Mouse (Mus musculus) limb, embryonic 13.5 days (tissue): ENCODE results near the gene Fto. TPM values are rescaled to one million over a fixed set of nuclear protein-coding genes. Genes with fewer than 3 reads are reported as not detected.

Source experiments
- ATAC-seq: fragments of 200-750 bp; cut with Nextera tagmentation; 2 replicates; pipeline ENCODE4 v1.8.0; 2017; ENCODE audit warnings: low read depth, moderate number of reproducible peaks, moderate TSS enrichment; ENCODE audit not compliant: low FRiP score
- H3K27ac ChIP-seq: fragments of 300-500 bp; sonication (generic); 2 replicates; pipeline ENCODE4 v1.5.1; 2015; ENCODE audit warnings: inconsistent platforms, mild to moderate bottlenecking, moderate library complexity
- H3K27me3 ChIP-seq: fragments of 300-500 bp; sonication (generic); 2 replicates; pipeline ENCODE4 v1.6.1; 2015; ENCODE audit warnings: mild to moderate bottlenecking, inconsistent platforms
- H3K36me3 ChIP-seq: fragments of 300-500 bp; sonication (generic); 2 replicates; pipeline ENCODE4 v1.6.1; 2015; ENCODE audit warnings: inconsistent platforms, mild to moderate bottlenecking, moderate library complexity
- H3K4me1 ChIP-seq: fragments of 300-500 bp; sonication (generic); 2 replicates; pipeline ENCODE4 v1.6.1; 2015; ENCODE audit warnings: inconsistent platforms
- H3K4me2 ChIP-seq: fragments of 300-500 bp; sonication (generic); replicated peaks from 2 replicates; pipeline ENCODE4 v1.6.1; 2015; ENCODE audit warnings: inconsistent platforms, mild to moderate bottlenecking, moderate library complexity
- H3K4me3 ChIP-seq: fragments of 300-500 bp; sonication (generic); 2 replicates; pipeline ENCODE4 v1.5.1; 2015; ENCODE audit warnings: moderate library complexity, mild to moderate bottlenecking, inconsistent platforms
- H3K9ac ChIP-seq: fragments of 300-500 bp; sonication (generic); 2 replicates; pipeline ENCODE4 v1.6.1; 2015; ENCODE audit warnings: mild to moderate bottlenecking, inconsistent platforms
- H3K9me3 ChIP-seq: fragments of 300-500 bp; sonication (generic); 2 replicates; pipeline ENCODE4 v1.6.1; 2016; ENCODE audit warnings: inconsistent platforms
- WGBS: fragments of 180-500 bp; shearing (Covaris S2); methylation state at CpG from one replicate; pipeline ENCODE4 v1.1.7; 2015; 5-methylcytosine and 5-hydroxymethylcytosine counted together
- polyA plus RNA-seq: library from polyadenylated mRNA; unstranded; fragments of >200 nt; fragmentation: Nextera tagmentation; extraction: Ambion mirVana; gene quantifications from 2 replicates; pipeline ENCODE4 v1.2.1, GENCODE M21; 2015

Gene Fto
- polyA plus RNA-seq, 1 experiment from 2014 or later, result 106 TPM

DNA sequence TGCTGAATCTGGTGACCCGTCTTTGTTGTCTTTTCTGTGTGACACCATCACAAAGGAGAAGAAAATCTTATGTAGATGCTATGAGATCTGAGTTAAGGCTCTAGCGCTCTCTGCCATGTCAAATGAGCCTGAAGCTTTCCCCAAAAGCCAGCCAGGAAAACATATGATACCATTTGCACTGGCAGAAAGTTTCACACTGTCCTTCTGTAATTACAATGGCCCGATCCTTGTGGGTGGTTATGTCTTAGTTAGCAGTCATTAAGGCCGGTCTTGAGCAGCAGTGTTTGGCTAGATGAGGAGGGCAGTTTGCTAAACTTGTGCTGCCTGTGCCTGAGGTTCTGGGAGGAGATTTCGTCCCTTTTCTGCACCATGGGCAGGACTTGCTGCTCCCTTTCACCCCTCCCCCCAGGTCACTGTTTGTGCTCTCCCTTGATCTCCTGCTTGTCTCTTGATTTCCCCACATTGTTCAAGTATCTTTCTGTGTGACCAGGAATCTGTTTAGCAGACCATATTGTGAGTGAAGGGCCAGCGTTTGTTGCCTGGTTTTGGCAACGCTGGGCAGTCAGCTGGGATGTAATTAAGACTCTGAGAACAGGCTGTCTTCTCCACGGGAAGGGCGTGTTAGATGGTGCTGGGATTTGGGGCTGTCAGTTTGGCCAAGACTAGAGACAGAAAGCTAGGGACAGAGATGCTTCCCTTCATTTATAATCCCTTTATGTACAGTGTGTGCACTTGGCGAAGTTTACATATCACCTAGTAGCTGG is 238.6 kb downstream of the Fto start:
- Histone ChIP-seq H3K27me3 (peaks cover 18% of the 10 kb centered on the region), H3K9ac (no peak overlapping the region), H3K9me3 (no peaks in the 10 kb centered on the region), H3K36me3 (no peaks in the 10 kb centered on the region), H3K4me1 (peaks cover 20% of the 10 kb centered on the region), H3K4me2 (no peak overlapping the region), H3K4me3 (no peak overlapping the region), H3K27ac (no peak overlapping the region)
- WGBS, result 43% methylated on average over 10 of the region's 10 CpGs
- ATAC-seq, result no peak

GRCm38 (mm10) chr8:91552635-91553034 is 239.3 kb downstream of the Fto start:
- Histone ChIP-seq H3K27me3 (peaks cover 13% of the 10 kb centered on the region), H3K4me1 (peaks cover 16% of the 10 kb centered on the region), H3K36me3 (no peaks in the 10 kb centered on the region), H3K4me3 (no peak overlapping the region), H3K9me3 (no peaks in the 10 kb centered on the region), H3K4me2 (no peak overlapping the region), H3K27ac (no peak overlapping the region), H3K9ac (no peak overlapping the region)
- 83% methylated on average over 11 of the region's 11 CpGs for WGBS
- no peak for ATAC-seq

- Histone ChIP-seq H3K9me3 (no peaks in the 10 kb centered on the region), H3K27me3 (peaks cover 9% of the 10 kb centered on the region; the same call in 1 of the 2 replicates), H3K27ac (no peak overlapping the region), H3K4me3 (no peak overlapping the region), H3K4me1 (peaks cover 16% of the 10 kb centered on the region), H3K36me3 (no peaks in the 10 kb centered on the region), H3K4me2 (no peak overlapping the region), H3K9ac (no peak overlapping the region)
- no peak for ATAC-seq
- WGBS, result 55% methylated on average over 5 of the region's 5 CpGs
Measured at GRCm38 (mm10) chr8:91553387-91553786, 240.1 kb downstream of the Fto start.

DNA sequence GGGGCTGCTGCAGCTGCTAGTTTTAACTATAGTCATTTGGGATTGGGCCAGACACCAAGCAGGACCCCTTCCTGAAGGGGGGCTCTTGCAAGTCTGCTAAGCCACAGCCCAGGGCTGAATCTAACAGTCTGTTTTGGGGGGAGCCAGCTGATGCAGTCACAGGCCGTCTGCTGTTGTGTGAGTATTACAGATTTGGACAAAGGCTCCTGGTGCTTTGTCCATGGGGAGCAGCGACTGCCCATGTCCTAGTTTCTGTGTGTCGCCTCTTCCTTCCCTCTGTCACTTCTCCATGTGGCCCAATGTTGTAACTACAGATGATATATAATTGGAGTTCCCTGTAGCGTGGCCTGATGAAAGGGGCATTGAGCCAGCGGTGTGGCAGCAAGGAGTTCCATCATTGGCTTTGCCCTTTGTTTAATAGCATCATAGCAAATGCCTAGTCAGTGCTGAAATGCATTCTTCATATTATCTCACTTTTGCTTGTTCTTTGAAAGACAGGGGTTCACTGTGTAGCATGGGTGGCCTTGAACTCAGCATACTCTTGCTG is 243.8 kb downstream of the Fto start:
- Histone ChIP-seq H3K9ac (no peak overlapping the region), H3K9me3 (no peaks in the 10 kb centered on the region), H3K4me1 (peaks cover 13% of the 10 kb centered on the region; the same call in 1 of the 2 replicates), H3K36me3 (0 out of 2 replicates have a peak, but pooled peaks cover 5% of the 10 kb centered on the region), H3K27me3 (peaks cover 3% of the 10 kb centered on the region; the same call in 1 of the 2 replicates), H3K27ac (no peak overlapping the region), H3K4me3 (no peak overlapping the region), H3K4me2 (no peak overlapping the region)
- WGBS, result 91% methylated on average over 5 of the region's 5 CpGs
- ATAC-seq, result no peak

DNA sequence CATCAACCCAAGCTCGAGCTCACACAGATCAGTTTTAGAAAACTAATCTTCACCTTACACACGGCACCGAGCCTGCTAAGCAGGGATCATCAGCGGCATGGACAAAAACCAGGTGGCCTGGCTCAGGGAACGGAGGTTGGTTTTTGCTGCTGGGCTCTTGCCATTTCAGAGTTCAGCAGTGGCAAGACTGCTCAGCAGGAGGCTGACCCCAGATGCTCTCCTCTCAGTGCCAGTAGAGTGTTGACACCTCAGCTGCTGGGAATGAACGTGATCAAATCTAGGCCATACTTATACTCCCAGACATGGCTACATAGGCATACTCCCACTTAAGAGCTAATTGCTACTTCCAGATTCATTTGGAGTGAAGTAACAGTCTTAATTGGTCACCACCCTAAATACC is 245.1 kb downstream of the Fto start:
- no peak overlapping the region for H3K4me3 ChIP-seq
- no peak for ATAC-seq
- peaks cover 3% of the 10 kb centered on the region; the same call in 1 of the 2 replicates for H3K27me3 ChIP-seq
- H3K4me1 ChIP-seq, result peaks cover 13% of the 10 kb centered on the region; the same call in 1 of the 2 replicates
- 39% methylated on average over 6 of the region's 6 CpGs for WGBS
- no peak overlapping the region for H3K4me2 ChIP-seq
- H3K27ac ChIP-seq, result no peak overlapping the region
- H3K9me3 ChIP-seq, result no peaks in the 10 kb centered on the region
- H3K36me3 ChIP-seq, result 0 out of 2 replicates have a peak, but pooled peaks cover 5% of the 10 kb centered on the region
- no peak overlapping the region for H3K9ac ChIP-seq

- Histone ChIP-seq H3K27ac (no peak overlapping the region), H3K4me2 (no peak overlapping the region), H3K27me3 (no peaks in the 10 kb centered on the region; the same call in 1 of the 2 replicates), H3K9me3 (no peaks in the 10 kb centered on the region), H3K4me3 (no peak overlapping the region), H3K9ac (no peak overlapping the region), H3K36me3 (0 out of 2 replicates have a peak, but pooled peaks cover 5% of the 10 kb centered on the region), H3K4me1 (peaks cover 16% of the 10 kb centered on the region)
- no peak for ATAC-seq
- WGBS, result 87% methylated on average over 6 of the region's 6 CpGs
Measured at GRCm38 (mm10) chr8:91560017-91560591, 246.8 kb downstream of the Fto start.

DNA sequence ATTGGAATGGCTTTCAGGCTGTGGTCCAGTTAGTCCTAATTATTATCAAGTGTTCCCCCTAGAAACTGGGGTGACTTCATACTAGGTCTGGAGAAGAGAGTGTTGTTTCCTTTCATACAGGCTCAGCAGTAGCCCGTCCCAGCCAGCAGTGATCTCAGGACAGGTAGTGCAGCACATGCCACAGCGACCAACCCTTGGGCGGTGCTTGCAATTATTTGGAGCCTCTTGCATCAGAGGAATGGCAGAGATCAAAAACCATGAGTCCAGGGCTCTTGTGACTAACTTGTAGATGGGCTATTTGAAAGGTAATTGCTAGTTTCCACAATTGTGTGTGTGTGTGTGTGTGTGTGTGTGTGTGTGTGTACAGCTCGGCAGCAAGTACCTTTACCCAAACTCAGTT is 247.9 kb downstream of the Fto start:
- 79% methylated on average over 4 of the region's 4 CpGs for WGBS
- Histone ChIP-seq H3K9ac (no peak overlapping the region), H3K36me3 (0 out of 2 replicates have a peak, but pooled peaks cover 5% of the 10 kb centered on the region), H3K27ac (no peak overlapping the region), H3K9me3 (no peaks in the 10 kb centered on the region), H3K4me1 (peaks cover 27% of the 10 kb centered on the region), H3K4me3 (no peak overlapping the region), H3K27me3 (peaks cover 4% of the 10 kb centered on the region), H3K4me2 (no peak overlapping the region)
- no peak for ATAC-seq

DNA sequence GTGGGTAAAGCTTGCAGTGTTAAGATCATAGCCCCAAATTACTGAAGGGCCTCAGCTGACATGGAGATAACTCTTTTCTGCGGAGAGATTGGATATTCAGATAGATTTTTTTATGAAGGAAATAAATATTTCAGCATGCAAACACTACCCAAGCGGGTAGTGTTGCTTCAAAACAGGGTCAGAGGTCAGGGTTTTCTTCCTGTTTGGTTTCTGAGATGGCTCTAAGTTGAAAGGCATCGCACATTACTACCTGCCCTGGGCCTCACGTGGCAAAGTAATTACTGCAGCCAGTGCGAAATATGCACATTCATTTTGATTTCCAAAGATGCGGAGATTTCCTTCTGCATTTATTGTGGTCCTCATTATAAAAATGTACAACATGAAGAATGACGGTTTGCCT is 249.3 kb downstream of the Fto start:
- Histone ChIP-seq H3K4me1 (peaks cover 39% of the 10 kb centered on the region), H3K27ac (no peak overlapping the region), H3K27me3 (peaks cover 6% of the 10 kb centered on the region), H3K4me2 (no peak overlapping the region), H3K36me3 (0 out of 2 replicates have a peak, but pooled peaks cover 5% of the 10 kb centered on the region), H3K4me3 (no peak overlapping the region), H3K9me3 (no peaks in the 10 kb centered on the region), H3K9ac (no peak overlapping the region)
- WGBS, result 52% methylated on average over 7 of the region's 7 CpGs
- no peak for ATAC-seq

DNA sequence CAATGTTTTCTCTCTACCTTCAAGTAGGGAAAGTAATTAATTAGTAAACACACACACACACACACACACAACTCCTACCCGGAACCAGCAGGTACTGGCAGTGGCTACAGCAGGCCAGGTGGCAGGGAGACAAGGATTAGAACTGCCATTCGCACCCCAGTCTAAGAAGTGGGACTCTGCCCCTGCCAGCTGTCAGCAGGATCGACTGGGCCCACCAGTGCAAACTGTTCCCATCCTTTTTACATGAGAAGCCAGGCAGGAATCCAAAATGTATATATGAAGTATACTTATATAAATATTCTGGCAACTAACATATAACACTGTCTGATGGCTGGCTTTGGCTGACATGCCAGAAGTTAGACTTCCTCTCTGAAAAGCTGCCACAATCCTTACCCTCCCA is 250.0 kb downstream of the Fto start:
- Histone ChIP-seq H3K4me2 (no peak overlapping the region), H3K27ac (no peak overlapping the region), H3K4me1 (peaks cover 46% of the 10 kb centered on the region), H3K4me3 (no peak overlapping the region), H3K27me3 (peaks cover 7% of the 10 kb centered on the region), H3K9ac (no peak overlapping the region), H3K36me3 (0 out of 2 replicates have a peak, but pooled peaks cover 5% of the 10 kb centered on the region), H3K9me3 (no peaks in the 10 kb centered on the region)
- WGBS, result 74% methylated on average over 3 of the region's 3 CpGs
- ATAC-seq, result no peak

GRCm38 (mm10) chr8:91565869-91566502 is 252.7 kb downstream of the Fto start:
- Histone ChIP-seq H3K9me3 (no peaks in the 10 kb centered on the region), H3K36me3 (no peaks in the 10 kb centered on the region), H3K4me1 (peaks cover 65% of the 10 kb centered on the region), H3K9ac (no peak overlapping the region), H3K27me3 (peaks cover 19% of the 10 kb centered on the region), H3K4me2 (no peak overlapping the region; the same call in 1 of the 2 replicates), H3K27ac (no peak overlapping the region), H3K4me3 (no peak overlapping the region)
- WGBS, result 58% methylated on average over 12 of the region's 12 CpGs
- ATAC-seq, result no peak

- ATAC-seq, result no peak
- Histone ChIP-seq H3K9me3 (no peaks in the 10 kb centered on the region), H3K36me3 (no peaks in the 10 kb centered on the region), H3K4me1 (peaks cover 70% of the 10 kb centered on the region), H3K27me3 (peaks cover 19% of the 10 kb centered on the region), H3K4me2 (no peak overlapping the region), H3K9ac (no peak overlapping the region), H3K4me3 (no peak overlapping the region), H3K27ac (no peak overlapping the region)
- WGBS, result 54% methylated on average over 2 of the region's 2 CpGs
Measured at GRCm38 (mm10) chr8:91566503-91566869, 253.2 kb downstream of the Fto start.

DNA sequence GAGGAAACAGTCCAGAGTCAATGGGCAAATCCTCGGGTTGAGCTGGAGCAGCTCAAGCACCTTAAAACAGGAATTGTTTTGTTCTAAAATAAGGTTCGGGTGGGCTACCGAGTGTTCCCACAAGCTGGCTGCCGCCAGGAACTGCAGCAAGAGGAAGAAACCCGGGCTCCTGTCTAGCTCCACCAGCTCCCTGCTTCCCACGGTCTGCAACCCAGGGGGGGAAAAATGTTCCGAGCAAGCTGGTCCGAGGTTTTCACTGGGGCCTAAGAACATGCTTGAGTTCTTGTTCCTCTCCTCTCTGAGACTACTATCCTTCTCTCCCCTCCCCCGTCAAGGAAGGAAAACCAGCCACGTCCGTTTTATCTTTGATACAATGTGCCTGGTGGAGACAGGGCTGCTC is 256.5 kb downstream of the Fto start:
- ATAC-seq, result no peak
- H3K9me3 ChIP-seq, result no peaks in the 10 kb centered on the region
- H3K27ac ChIP-seq, result no peak overlapping the region
- no peak overlapping the region; the same call in 1 of the 2 replicates for H3K4me2 ChIP-seq
- no peaks in the 10 kb centered on the region for H3K36me3 ChIP-seq
- H3K4me3 ChIP-seq, result no peak overlapping the region
- no peak overlapping the region for H3K9ac ChIP-seq
- H3K27me3 ChIP-seq, result peaks cover 28% of the 10 kb centered on the region
- WGBS, result 38% methylated on average over 11 of the region's 11 CpGs
- H3K4me1 ChIP-seq, result peaks cover 73% of the 10 kb centered on the region
